Mouse (Mus musculus) forebrain, embryonic 14.5 days (tissue): ENCODE data around the gene Zfp618. TPM values are rescaled to one million over a fixed set of nuclear protein-coding genes. Genes with fewer than 3 reads are reported as not detected.
A peak's percentile ranks its signal among the peaks of the same experiment; 100 is the strongest.

Source experiments
- ATAC-seq: fragments of 200-750 bp; cut with Nextera tagmentation; 2 replicates; pipeline ENCODE4 v1.8.0; 2017; ENCODE audit warnings: mild to moderate bottlenecking, moderate library complexity
- DNase-seq: peaks from one replicate; pipeline ENCODE4 v3.0.0-alpha.2; 2015; ENCODE audit warnings: low spot score
- H3K27ac ChIP-seq: fragments of 300-500 bp; sonication (generic); 2 replicates; pipeline ENCODE4 v1.5.1; 2014; ENCODE audit warnings: low read depth, mild to moderate bottlenecking, control low read depth, low read length, moderate library complexity
- H3K27me3 ChIP-seq: fragments of 300-500 bp; sonication (generic); replicated peaks from 2 replicates; pipeline ENCODE4 v1.6.1; 2014; ENCODE audit warnings: low read length, control low read depth, mixed read lengths; ENCODE audit not compliant: control insufficient read depth, insufficient read depth
- H3K36me3 ChIP-seq: fragments of 300-500 bp; sonication (generic); 2 replicates; pipeline ENCODE4 v1.6.1; 2014; ENCODE audit warnings: low read length, control low read depth; ENCODE audit not compliant: control insufficient read depth, insufficient read depth
- H3K4me1 ChIP-seq: fragments of 300-500 bp; sonication (generic); 2 replicates; pipeline ENCODE4 v1.6.1; 2014; ENCODE audit warnings: antibody characterized with exemption, low read length, control low read depth; ENCODE audit not compliant: control insufficient read depth, insufficient read depth
- H3K4me2 ChIP-seq: fragments of 300-500 bp; sonication (generic); 2 replicates; pipeline ENCODE4 v1.6.1; 2014; ENCODE audit warnings: mild to moderate bottlenecking, control low read depth, low read length
- H3K4me3 ChIP-seq: fragments of 300-500 bp; sonication (generic); 2 replicates; pipeline ENCODE4 v1.5.1; 2014; ENCODE audit warnings: low read depth, low read length, control low read depth
- H3K9ac ChIP-seq: fragments of 300-500 bp; sonication (generic); 2 replicates; pipeline ENCODE4 v1.6.1; 2014; ENCODE audit warnings: mild to moderate bottlenecking, low read length, control low read depth, moderate library complexity
- H3K9me3 ChIP-seq: fragments of 300-500 bp; sonication (generic); replicated peaks from 2 replicates; pipeline ENCODE4 v1.6.1; 2016; ENCODE audit warnings: low read length, control low read depth, mixed read lengths; ENCODE audit not compliant: control insufficient read depth
- WGBS: fragments of 180-500 bp; shearing (Covaris S2); extraction: QIAGEN DNeasy Blood & Tissue Kit; methylation state at CpG from one replicate; pipeline ENCODE4 v1.1.7; 2014; 5-methylcytosine and 5-hydroxymethylcytosine counted together
- polyA plus RNA-seq: library from polyadenylated mRNA; unstranded; fragments of >200 nt; fragmentation: Nextera tagmentation; extraction: Ambion mirVana; gene quantifications from 2 replicates; pipeline ENCODE4 v1.2.1, GENCODE M21; 2014

Zfp618 gene
- polyA plus RNA-seq, 1 experiment from 2014 or later = 14.9 TPM

GRCm38 (mm10) chr4:62969526-62969925 lies 4.2 kb downstream of the Zfp618 start:
- Histone ChIP-seq H3K4me3 (no peak overlapping the region), H3K27me3 (no peaks in the 10 kb centered on the region), H3K27ac (no peak overlapping the region), H3K9ac (no peak overlapping the region), H3K4me2 (no peak overlapping the region), H3K36me3 (no peaks in the 10 kb centered on the region), H3K4me1 (no peaks in the 10 kb centered on the region), H3K9me3 (no peaks in the 10 kb centered on the region)
- DNase-seq (no peak), ATAC-seq (no peak)
- WGBS = 93% methylated on average over 5 of the region's 5 CpGs

- H3K4me1 ChIP-seq = no peaks in the 10 kb centered on the region
- no peaks in the 10 kb centered on the region for H3K9me3 ChIP-seq
- H3K27me3 ChIP-seq = no peaks in the 10 kb centered on the region
- H3K4me2 ChIP-seq = no peak overlapping the region
- WGBS = 94% methylated on average over 1 of the region's 1 CpGs
- no peak overlapping the region for H3K9ac ChIP-seq
- H3K4me3 ChIP-seq = no peak overlapping the region
- DNase-seq (no peak), ATAC-seq (no peak)
- no peaks in the 10 kb centered on the region for H3K36me3 ChIP-seq
- H3K27ac ChIP-seq = no peak overlapping the region
These were observed 6.6 kb downstream of the Zfp618 start for GRCm38 (mm10) chr4:62971991-62972390.

- 68% methylated on average over 3 of the region's 3 CpGs for WGBS
- Histone ChIP-seq H3K27me3 (no peaks in the 10 kb centered on the region), H3K9ac (no peak overlapping the region), H3K4me3 (no peak overlapping the region), H3K4me2 (no peak overlapping the region), H3K36me3 (no peaks in the 10 kb centered on the region), H3K9me3 (no peaks in the 10 kb centered on the region), H3K4me1 (no peaks in the 10 kb centered on the region; the same call in 1 of the 2 replicates), H3K27ac (no peak overlapping the region)
- ATAC-seq (no peak), DNase-seq (no peak)
These were observed 7.7 kb downstream of the Zfp618 start for GRCm38 (mm10) chr4:62973086-62973485.

- H3K27ac ChIP-seq = no peak overlapping the region
- H3K9me3 ChIP-seq = no peaks in the 10 kb centered on the region
- DNase-seq (no peak), ATAC-seq (no peak)
- WGBS = 87% methylated on average over 2 of the region's 2 CpGs
- H3K27me3 ChIP-seq = no peaks in the 10 kb centered on the region
- H3K4me3 ChIP-seq = no peak overlapping the region
- peaks cover 12% of the 10 kb centered on the region for H3K4me1 ChIP-seq
- no peak overlapping the region for H3K4me2 ChIP-seq
- H3K9ac ChIP-seq = no peak overlapping the region
- H3K36me3 ChIP-seq = no peaks in the 10 kb centered on the region
These were observed 9.5 kb downstream of the Zfp618 start for GRCm38 (mm10) chr4:62974901-62975300.

GRCm38 (mm10) chr4:62975541-62975940 lies 10.2 kb downstream of the Zfp618 start:
- H3K4me3 ChIP-seq = no peak overlapping the region
- no peak overlapping the region for H3K9ac ChIP-seq
- no peak overlapping the region for H3K27ac ChIP-seq
- no peak overlapping the region for H3K4me2 ChIP-seq
- peaks cover 12% of the 10 kb centered on the region for H3K4me1 ChIP-seq
- no peaks in the 10 kb centered on the region for H3K27me3 ChIP-seq
- DNase-seq = no peak
- 86% methylated on average over 6 of the region's 6 CpGs for WGBS
- no peak for ATAC-seq
- no peaks in the 10 kb centered on the region for H3K36me3 ChIP-seq
- no peaks in the 10 kb centered on the region for H3K9me3 ChIP-seq

- no peak for ATAC-seq
- H3K27me3 ChIP-seq = no peaks in the 10 kb centered on the region
- H3K9ac ChIP-seq = no peak overlapping the region
- H3K36me3 ChIP-seq = no peaks in the 10 kb centered on the region
- no peaks in the 10 kb centered on the region for H3K9me3 ChIP-seq
- WGBS = 89% methylated on average over 6 of the region's 6 CpGs
- H3K4me2 ChIP-seq = no peak overlapping the region
- no peak overlapping the region for H3K27ac ChIP-seq
- H3K4me3 ChIP-seq = no peak overlapping the region
- peaks cover 12% of the 10 kb centered on the region for H3K4me1 ChIP-seq
- DNase-seq = no peak
These were observed 12.1 kb downstream of the Zfp618 start for GRCm38 (mm10) chr4:62977454-62977853.

GRCm38 (mm10) chr4:62978501-62978911 lies 13.1 kb downstream of the Zfp618 start:
- no peaks in the 10 kb centered on the region for H3K36me3 ChIP-seq
- no peak overlapping the region for H3K4me3 ChIP-seq
- H3K27me3 ChIP-seq = no peaks in the 10 kb centered on the region
- no peak overlapping the region for H3K27ac ChIP-seq
- H3K4me1 ChIP-seq = peaks cover 12% of the 10 kb centered on the region
- no peak overlapping the region for H3K4me2 ChIP-seq
- DNase-seq (peak; percentile 84), ATAC-seq (peak; percentile 85)
- H3K9me3 ChIP-seq = no peaks in the 10 kb centered on the region
- WGBS = 11% methylated on average over 10 of the region's 10 CpGs
- no peak overlapping the region for H3K9ac ChIP-seq

GRCm38 (mm10) chr4:62981572-62981971 lies 16.2 kb downstream of the Zfp618 start:
- Histone ChIP-seq H3K27me3 (no peaks in the 10 kb centered on the region), H3K4me1 (peaks cover 12% of the 10 kb centered on the region), H3K9me3 (no peaks in the 10 kb centered on the region), H3K4me2 (no peak overlapping the region), H3K4me3 (no peak overlapping the region), H3K9ac (no peak overlapping the region), H3K27ac (no peak overlapping the region), H3K36me3 (no peaks in the 10 kb centered on the region)
- no peak for ATAC-seq
- 92% methylated on average over 2 of the region's 2 CpGs for WGBS
- no peak for DNase-seq

- Histone ChIP-seq H3K36me3 (no peaks in the 10 kb centered on the region), H3K9me3 (no peaks in the 10 kb centered on the region), H3K9ac (no peak overlapping the region), H3K4me3 (no peak overlapping the region), H3K27me3 (no peaks in the 10 kb centered on the region), H3K4me1 (peaks cover 7% of the 10 kb centered on the region), H3K4me2 (no peak overlapping the region), H3K27ac (no peak overlapping the region)
- DNase-seq (no peak), ATAC-seq (no peak)
- 97% methylated on average over 5 of the region's 5 CpGs for WGBS
These were observed 18.2 kb downstream of the Zfp618 start for GRCm38 (mm10) chr4:62983556-62983955.
